Mouse (Mus musculus) inflammation-experienced regulatory T-cells, adult 6 months (primary cell): ENCODE results near the gene Aox3. TPM values are rescaled to one million over a fixed set of nuclear protein-coding genes. Genes with fewer than 3 reads are reported as not detected.

ENCODE experiments used
- ATAC-seq: one replicate; pipeline ENCODE4 v1.8.0; 2017
- polyA plus RNA-seq, 3 experiments: library from polyadenylated mRNA; unstranded; fragments of 100-300 nt; shearing (Covaris generic); gene quantifications; one replicate each; pipeline ENCODE4 v1.2.1; 2017

The Aox3 gene
- polyA plus RNA-seq = not detected

DNA sequence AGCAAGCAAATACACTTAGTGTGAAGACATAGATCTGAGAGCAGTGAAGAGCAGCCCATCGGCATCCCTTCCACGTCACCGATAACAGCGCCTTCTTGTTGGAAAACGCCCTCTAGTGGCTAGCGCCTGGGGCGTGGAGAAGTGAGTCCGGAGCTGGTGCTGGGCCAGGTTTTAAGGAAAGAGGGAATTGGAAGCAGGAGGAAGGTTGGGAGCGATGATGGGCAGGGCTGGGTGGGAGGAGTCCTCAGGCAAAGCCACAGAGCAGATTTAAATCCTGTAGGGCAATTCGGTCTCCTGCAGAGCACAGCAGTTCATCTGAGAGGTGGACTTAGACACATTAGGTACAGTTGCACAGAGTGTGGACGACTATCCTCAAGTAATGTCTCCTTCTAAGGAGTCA lies at the start of gene Aox3:
Gene Aox3, plus strand, starts transcription at position 251 of the 400 bp plus-strand sequence.
- ATAC-seq = no peak

- ATAC-seq = no peak
Observed at GRCm38 (mm10) chr1:58065151-58065550, 47.8 kb upstream of the Aox3 start.

DNA sequence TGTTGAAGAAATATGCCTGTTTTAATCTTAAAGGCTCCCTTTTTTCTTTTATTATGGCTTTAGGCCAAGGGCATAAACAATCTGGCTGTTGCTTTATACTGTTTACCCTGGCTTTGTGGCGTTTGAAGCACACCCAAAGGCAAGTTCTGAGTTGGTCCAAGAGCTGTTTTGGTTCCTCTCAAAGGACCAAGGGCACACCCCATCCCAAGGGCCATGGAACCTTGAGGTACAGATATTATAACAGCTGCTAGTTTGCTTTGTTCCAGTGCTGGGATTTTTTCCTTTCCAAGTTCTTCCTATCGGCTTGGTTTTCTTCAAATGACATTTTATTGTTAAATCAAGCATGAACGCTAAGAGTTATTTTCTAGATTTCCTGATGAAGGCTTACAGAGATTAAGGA lies 47.3 kb upstream of the Aox3 start:
- no peak for ATAC-seq

GRCm38 (mm10) chr1:58069181-58069580 lies 43.7 kb upstream of the Aox3 start:
- ATAC-seq = no peak

GRCm38 (mm10) chr1:58070091-58070490 lies 42.8 kb upstream of the Aox3 start:
- ATAC-seq = no peak

DNA sequence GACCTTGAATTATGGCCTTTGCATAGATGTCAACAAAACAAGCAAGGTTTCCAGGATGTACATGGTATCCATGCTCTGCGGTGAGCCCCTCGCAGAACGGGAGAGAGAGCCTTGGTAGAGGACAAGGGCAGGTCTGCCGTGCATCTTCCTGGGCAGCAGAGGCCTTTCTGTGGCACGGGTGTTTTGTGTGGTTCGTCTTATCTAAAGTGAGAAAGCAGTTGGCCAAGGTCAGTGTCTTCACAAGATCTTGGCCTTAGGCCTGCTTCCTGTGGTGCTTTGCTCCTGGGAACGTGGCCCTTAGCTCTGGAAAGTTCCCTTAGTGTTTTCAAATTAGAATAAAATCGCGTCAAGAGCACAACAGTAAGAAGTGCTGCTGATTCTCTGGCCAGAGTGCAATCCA lies 41.9 kb upstream of the Aox3 start:
- no peak for ATAC-seq

DNA sequence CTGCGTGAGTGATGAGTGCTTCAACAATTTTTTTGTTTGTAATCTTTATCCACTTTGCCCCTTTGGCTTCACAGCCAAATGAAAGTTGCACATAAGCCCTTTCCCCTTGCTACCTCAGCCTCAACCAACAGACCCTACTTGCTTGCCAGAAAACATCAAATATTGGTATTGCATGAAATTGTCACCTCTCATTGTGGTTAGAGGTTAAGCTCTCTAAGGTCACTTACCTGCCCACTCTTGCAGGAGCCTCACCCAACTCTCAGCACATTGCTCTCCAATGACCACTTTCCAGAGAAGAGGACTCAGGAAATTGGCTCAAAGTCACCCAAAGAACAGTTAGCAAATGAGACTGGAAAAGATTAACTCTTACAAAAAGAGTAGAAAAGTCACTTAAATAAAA lies 41.4 kb upstream of the Aox3 start:
- no peak for ATAC-seq

- no peak for ATAC-seq
Observed at GRCm38 (mm10) chr1:58072416-58072815, 40.5 kb upstream of the Aox3 start.

DNA sequence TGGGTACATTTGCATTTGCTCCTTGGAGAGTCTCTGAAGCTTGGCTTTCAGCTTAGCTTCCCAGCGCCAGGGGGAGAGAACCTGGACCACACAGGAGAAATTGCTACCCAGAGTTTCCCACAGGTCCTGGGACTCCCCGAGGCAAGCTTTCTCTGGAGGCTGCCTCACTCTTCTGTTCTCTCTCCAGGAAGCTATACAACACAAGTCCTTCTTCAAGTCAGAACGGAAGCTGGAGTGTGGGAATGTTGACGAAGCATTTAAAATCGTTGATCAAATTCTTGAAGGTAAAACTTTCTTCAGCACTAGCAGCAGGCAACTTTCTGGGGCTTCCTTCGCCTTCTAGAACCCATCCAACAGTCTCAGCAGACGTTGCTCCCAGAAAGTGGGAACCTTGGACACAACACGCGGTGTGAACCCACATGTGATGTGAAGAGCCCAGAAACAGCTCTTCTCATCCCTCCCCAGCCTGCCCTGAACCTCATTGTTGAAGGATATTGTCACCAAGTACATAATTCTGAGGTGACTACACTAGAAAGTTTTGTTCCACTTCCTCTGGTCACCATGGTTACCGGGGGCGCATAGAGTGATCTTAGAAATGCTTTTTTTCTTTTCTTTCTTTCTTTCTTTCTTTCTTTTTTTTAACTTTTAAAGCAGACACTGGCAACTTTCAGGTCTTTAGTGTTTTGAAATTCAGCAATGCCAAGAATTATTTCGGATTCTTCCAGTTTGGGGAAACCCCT lies 39.8 kb upstream of the Aox3 start:
- no peak for ATAC-seq

DNA sequence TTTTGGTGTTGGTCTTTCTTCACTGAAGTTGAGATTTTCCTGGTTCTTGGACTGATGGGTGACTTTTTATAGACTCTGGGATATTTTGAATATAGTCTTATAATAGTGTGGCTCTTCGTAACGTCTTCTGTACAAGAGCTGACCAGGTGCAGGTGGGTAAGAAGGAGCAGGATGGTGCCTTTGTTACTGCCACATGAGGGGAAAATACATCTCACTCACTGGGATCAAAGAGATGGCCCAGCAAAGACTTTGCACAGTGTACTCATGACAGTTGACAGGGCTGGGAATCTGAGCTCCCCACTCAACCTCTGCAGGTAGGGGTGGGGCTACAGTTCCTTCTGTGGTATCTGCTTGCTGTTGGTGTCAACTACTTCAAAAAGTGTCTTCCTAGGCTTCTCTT lies 38.7 kb upstream of the Aox3 start:
- no peak for ATAC-seq

DNA sequence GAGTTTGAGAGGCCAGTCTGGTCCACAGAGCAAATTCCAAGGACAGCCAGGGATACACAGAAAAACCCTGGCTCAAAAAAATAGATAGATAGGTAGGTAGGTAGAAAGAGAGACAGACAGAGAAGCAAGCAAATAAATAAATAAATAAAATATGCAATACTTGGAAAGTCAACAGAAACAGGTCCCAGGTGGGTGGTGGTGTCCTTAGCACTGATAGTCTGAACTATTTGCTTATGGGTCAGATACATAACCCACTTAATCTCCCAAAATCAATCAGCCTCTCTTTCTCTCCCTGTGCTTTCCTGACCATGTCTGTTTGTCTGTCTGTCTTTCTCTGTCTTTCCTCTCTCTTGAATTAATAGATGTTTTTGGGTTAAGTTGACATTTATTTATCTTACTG lies 35.0 kb upstream of the Aox3 start:
- ATAC-seq = no peak

DNA sequence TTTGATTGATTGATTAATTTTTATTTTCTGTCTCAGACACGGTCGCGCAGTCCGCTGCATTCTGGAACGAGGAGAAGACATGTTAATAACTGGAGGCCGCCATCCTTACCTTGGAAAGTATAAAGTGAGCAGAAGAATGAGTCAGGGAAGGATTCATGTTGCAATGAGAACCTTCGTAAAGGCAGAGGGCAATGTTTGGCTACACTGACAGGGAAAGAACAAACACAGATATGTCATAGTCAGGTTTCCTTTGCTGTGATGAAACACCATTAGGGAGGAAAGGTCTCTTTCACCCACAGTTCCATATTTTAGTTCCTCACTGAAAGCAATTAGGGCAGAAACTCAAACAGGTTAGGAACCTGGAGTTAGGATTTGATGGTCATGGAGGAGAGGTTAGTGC lies 34.5 kb upstream of the Aox3 start:
- no peak for ATAC-seq

DNA sequence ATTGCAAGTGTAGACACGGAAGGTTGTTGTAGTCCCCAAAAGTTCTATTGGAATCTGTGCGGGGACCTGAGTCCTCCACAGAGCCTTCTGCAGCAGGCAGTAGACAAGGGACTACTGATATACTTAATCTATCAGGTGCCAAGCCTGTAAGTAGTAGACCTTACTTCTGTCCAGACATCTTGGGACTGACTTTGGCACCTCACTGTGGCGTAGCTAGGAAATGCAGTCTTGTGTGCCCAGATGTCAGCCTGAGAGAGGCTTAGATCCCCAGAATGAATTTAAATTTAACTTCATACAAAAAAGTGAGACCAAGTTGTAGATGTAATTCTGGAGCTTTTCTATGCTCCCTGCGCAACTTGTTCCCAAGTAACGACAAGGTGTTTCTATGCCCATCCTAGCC lies 33.2 kb upstream of the Aox3 start:
- no peak for ATAC-seq

GRCm38 (mm10) chr1:58080446-58080845 lies 32.5 kb upstream of the Aox3 start:
- ATAC-seq = no peak

DNA sequence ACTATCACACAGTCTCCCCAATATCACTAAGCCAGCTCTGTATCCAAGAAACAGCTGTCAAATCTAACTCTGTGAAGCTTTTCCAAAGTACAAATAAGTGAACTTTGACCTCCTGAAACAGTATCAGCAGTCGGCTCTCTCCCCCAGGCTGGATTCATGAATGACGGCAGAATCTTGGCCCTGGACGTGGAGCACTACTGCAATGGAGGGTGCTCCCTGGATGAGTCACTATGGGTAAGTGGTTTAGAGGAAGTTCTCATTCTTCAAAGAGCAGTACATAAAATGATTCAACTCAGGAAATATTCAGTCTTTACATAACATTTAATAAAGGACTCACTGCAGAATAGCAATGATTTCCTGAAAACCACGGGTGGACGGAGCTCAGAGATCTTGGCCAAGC lies 31.6 kb upstream of the Aox3 start:
- no peak for ATAC-seq

GRCm38 (mm10) chr1:58089316-58089715 lies 23.6 kb upstream of the Aox3 start:
- no peak for ATAC-seq

DNA sequence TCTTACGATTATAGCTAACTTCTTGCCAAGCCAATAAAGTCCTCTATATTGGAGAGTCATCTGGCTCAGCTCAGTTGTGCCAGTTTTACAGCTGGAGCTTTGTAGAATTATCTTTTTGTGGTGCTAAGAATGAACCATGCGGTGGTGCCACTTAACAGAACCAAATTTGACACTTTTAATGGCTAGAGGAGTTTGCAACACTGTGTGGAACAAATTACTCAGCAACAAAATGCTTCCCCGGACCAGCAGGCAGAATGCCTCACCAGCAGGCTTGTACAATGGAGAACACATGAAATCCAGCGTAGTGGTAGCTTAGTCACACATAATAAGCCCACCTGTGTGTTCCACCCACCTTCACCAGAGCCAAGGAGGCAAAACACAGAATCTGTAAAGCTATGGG lies 22.7 kb upstream of the Aox3 start:
- ATAC-seq = no peak

- no peak for ATAC-seq
Observed at GRCm38 (mm10) chr1:58091213-58091612, 21.7 kb upstream of the Aox3 start.

DNA sequence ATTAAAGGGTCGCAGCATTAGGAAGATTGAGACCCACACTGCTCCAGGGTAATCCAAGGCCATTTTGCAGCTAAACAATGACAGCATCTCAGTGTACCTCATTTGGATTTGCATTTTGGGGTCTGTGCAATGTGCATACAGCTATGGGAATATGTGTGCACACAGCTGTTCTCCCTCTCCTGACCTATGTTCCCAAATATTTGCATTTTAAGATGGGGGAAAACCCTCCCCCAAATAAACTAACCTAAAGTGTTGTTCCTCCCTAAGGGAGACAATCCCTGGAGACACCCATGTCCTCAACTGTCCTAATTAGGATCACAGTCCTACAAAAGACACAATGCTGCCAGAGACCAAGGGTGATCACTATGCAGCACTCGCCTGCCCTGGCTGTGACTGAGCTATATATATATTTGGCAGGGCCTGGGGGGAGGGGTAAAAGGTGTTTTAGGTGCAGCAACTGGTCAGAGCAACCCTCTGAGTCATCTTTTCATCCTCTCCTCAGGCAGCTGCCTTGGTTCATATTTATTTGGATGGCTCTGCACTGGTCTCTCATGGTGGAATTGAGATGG lies 20.9 kb upstream of the Aox3 start:
- ATAC-seq = no peak

DNA sequence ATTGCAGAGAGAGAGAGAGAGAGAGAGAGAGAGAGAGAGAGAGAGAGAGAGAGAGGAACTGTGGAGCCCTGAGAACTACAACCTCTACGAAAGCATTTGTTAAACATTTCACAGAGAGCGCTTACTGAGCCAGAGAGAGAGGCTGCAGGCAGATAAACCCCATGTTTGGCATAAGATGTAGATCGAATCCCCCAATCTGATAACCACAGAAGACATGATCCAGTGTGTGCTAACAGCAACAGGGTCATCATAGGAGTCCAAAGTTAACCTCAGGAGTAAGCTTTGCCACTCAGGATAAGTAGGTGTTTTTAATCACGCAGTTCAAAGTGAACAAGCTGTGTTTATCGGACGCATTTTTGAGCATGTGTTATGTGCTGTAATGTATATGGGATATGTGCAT lies 15.6 kb upstream of the Aox3 start:
- no peak for ATAC-seq

- ATAC-seq = no peak
Observed at GRCm38 (mm10) chr1:58099119-58099518, 13.8 kb upstream of the Aox3 start.

DNA sequence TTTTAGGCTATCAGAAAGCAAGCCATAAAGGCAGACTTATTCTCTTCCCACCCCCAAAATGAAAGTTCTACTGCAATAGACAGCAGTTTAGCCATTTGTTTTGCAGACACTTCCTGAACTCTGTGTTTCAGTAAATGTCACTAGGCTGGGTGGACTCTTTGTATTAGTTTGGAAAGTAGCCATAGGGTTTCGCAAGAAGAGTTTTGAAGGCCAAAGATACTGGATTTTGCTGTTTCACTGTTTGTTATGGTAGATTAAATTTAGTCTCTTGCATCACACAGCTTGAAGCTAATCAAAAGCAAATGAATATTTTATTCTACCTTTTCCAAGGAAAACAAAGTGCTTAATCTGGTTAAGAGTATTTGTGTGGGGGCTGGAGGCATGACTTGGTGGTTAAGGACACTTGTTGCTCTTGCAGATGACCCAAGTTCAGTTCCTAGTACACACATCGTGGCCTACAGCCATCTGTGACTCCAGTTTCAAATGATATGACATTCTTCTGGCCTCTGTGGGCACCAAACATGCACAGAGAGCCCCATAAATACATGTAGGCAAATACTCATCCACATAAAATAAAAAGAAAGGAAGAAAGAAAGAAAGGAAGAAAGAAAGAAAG lies 11.3 kb upstream of the Aox3 start:
- ATAC-seq = no peak

DNA sequence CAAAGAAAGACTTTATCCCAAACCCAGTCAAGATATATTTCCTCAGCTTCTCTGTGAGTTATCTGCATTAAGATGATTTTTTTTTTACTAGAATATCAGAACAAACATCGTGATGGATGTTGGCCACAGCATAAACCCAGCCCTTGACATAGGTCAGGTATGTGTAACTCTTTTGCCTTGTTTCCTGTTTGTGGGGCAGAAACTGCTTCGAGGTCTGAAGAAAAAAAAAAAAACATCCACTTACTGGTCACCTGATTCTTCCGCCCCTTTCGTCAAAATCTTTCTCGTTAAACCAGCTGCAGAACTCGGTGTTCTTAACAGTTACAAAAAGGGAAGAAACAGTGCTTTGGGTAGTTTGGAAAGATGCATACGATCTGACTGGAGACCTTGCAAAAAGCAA lies 10.4 kb upstream of the Aox3 start:
- ATAC-seq = no peak

DNA sequence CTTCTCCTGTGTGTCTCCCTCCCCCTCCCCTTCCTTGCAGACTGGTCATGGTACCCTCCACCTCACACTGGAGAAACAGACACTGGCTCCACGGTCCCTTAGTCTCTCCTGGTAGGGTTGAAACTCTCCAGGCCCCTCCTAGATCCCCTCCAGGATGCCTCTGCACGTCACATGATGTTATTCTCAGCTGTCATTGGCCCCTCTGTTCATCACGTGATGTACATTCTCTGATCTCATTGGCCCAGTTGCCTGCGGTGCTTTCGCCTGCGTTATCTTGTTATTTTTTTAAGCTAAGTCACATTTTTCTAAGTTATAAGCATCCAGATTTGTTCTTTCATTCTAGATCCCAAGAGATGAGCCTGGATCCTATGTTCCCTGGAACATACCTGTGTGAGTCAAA lies 7.2 kb upstream of the Aox3 start:
- ATAC-seq = no peak
